Mouse (Mus musculus) ES-Bruce4 (cell line): ENCODE results near the gene Jph3. TPM values are rescaled to one million over a fixed set of nuclear protein-coding genes. Genes with fewer than 3 reads are reported as not detected.

ENCODE experiments used
- H3K27ac ChIP-seq: 2 replicates; pipeline ENCODE4 v1.5.1; 2012; ENCODE audit warnings: low read length, inconsistent platforms; ENCODE audit not compliant: insufficient read depth
- H3K27me3 ChIP-seq: 2 replicates; pipeline ENCODE4 v1.6.1; 2012; ENCODE audit warnings: mild to moderate bottlenecking, low read length, inconsistent platforms; ENCODE audit not compliant: control insufficient read depth, poor library complexity, insufficient read depth, severe bottlenecking
- H3K36me3 ChIP-seq: 2 replicates; pipeline ENCODE4 v1.6.1; 2012; ENCODE audit warnings: inconsistent platforms, mild to moderate bottlenecking, low read length, moderate library complexity; ENCODE audit not compliant: control insufficient read depth, poor library complexity, insufficient read depth, severe bottlenecking
- H3K4me1 ChIP-seq: one replicate; pipeline ENCODE4 v1.8.1; 2011; ENCODE audit warnings: low read length; ENCODE audit not compliant: control insufficient read depth, insufficient read depth
- H3K4me3 ChIP-seq: 2 replicates; pipeline ENCODE4 v1.5.1; 2011; ENCODE audit warnings: low read depth, mild to moderate bottlenecking, low read length
- H3K9ac ChIP-seq: 2 replicates; pipeline ENCODE4 v1.6.1; 2012; ENCODE audit warnings: low read depth, mild to moderate bottlenecking, inconsistent platforms; ENCODE audit not compliant: poor library complexity, severe bottlenecking
- H3K9me3 ChIP-seq: replicated peaks from 2 replicates; pipeline ENCODE4 v1.6.1; 2012; ENCODE audit warnings: mild to moderate bottlenecking, low read length, inconsistent platforms; ENCODE audit not compliant: control insufficient read depth, poor library complexity, insufficient read depth, severe bottlenecking
- CTCF ChIP-seq: IDR thresholded peaks from one replicate; pipeline ENCODE4 v1.8.1; 2011; ENCODE audit warnings: low read depth, low read length
- EP300 ChIP-seq: IDR thresholded peaks from 2 replicates; pipeline ENCODE4 v1.6.1; 2011; ENCODE audit warnings: low read depth, low read length; ENCODE audit not compliant: insufficient read depth
- POLR2A ChIP-seq: IDR thresholded peaks from one replicate; pipeline ENCODE4 v1.8.1; 2011; ENCODE audit warnings: low read length; ENCODE audit not compliant: insufficient read depth
- polyA plus RNA-seq: library from polyadenylated mRNA; stranded (reverse); fragments of >200 nt; gene quantifications from 2 replicates; pipeline ENCODE4 v1.2.4, GENCODE M21; 2011; ENCODE audit warnings: low read depth; ENCODE audit not compliant: missing spikeins, insufficient read depth, insufficient read length

The Jph3 gene
- polyA plus RNA-seq, 1 experiment, result 1.8 TPM

GRCm38 (mm10) chr8:121809524-121810155 is 80.2 kb downstream of the Jph3 start:
- no peak overlapping the region for H3K4me3 ChIP-seq
- H3K9ac ChIP-seq, result no peak overlapping the region
- H3K27me3 ChIP-seq, result no peaks in the 10 kb centered on the region
- TF ChIP-seq POLR2A (no peak), EP300 (no peak), CTCF (no peak)
- no peaks in the 10 kb centered on the region for H3K9me3 ChIP-seq
- no peaks in the 10 kb centered on the region for H3K4me1 ChIP-seq
- no peak overlapping the region for H3K27ac ChIP-seq
- H3K36me3 ChIP-seq, result peaks cover 41% of the 10 kb centered on the region

GRCm38 (mm10) chr8:121811502-121811901 is 82.1 kb downstream of the Jph3 start:
- Histone ChIP-seq H3K27ac (no peak overlapping the region), H3K9me3 (no peaks in the 10 kb centered on the region), H3K4me3 (no peak overlapping the region), H3K36me3 (peaks cover 29% of the 10 kb centered on the region), H3K27me3 (no peaks in the 10 kb centered on the region), H3K4me1 (no peaks in the 10 kb centered on the region), H3K9ac (no peak overlapping the region)
- TF ChIP-seq POLR2A, result no peak
- no peak for TF ChIP-seq CTCF
- TF ChIP-seq EP300, result no peak

GRCm38 (mm10) chr8:121811931-121812570 is 82.6 kb downstream of the Jph3 start:
- no peaks in the 10 kb centered on the region for H3K4me1 ChIP-seq
- no peak overlapping the region for H3K27ac ChIP-seq
- H3K9ac ChIP-seq, result no peak overlapping the region
- H3K4me3 ChIP-seq, result no peak overlapping the region
- H3K27me3 ChIP-seq, result no peaks in the 10 kb centered on the region
- TF ChIP-seq CTCF (no peak), POLR2A (no peak), EP300 (no peak)
- no peaks in the 10 kb centered on the region for H3K9me3 ChIP-seq
- peaks cover 26% of the 10 kb centered on the region for H3K36me3 ChIP-seq

- peaks cover 29% of the 10 kb centered on the region for H3K36me3 ChIP-seq
- peak; percentile 8 for TF ChIP-seq CTCF
- no peak for TF ChIP-seq EP300
- TF ChIP-seq POLR2A, result no peak
- H3K27ac ChIP-seq, result no peak overlapping the region
- H3K9ac ChIP-seq, result no peak overlapping the region
- no peaks in the 10 kb centered on the region for H3K4me1 ChIP-seq
- no peak overlapping the region for H3K4me3 ChIP-seq
- no peaks in the 10 kb centered on the region for H3K9me3 ChIP-seq
- no peaks in the 10 kb centered on the region for H3K27me3 ChIP-seq
Measured at GRCm38 (mm10) chr8:121818226-121818625, 88.8 kb downstream of the Jph3 start.

- Histone ChIP-seq H3K36me3 (peaks cover 15% of the 10 kb centered on the region), H3K4me1 (no peaks in the 10 kb centered on the region), H3K27me3 (no peaks in the 10 kb centered on the region), H3K9me3 (no peaks in the 10 kb centered on the region), H3K27ac (no peak overlapping the region), H3K4me3 (no peak overlapping the region), H3K9ac (no peak overlapping the region)
- no peak for TF ChIP-seq EP300
- no peak for TF ChIP-seq POLR2A
- TF ChIP-seq CTCF, result no peak
Measured at GRCm38 (mm10) chr8:121820840-121821239, 91.4 kb downstream of the Jph3 start.

- Histone ChIP-seq H3K4me3 (no peak overlapping the region), H3K36me3 (peaks cover 12% of the 10 kb centered on the region), H3K4me1 (no peaks in the 10 kb centered on the region), H3K9me3 (no peaks in the 10 kb centered on the region), H3K9ac (peak overlapping the region; percentile 42), H3K27me3 (no peaks in the 10 kb centered on the region), H3K27ac (no peak overlapping the region)
- TF ChIP-seq POLR2A (no peak), EP300 (no peak), CTCF (no peak)
Measured at GRCm38 (mm10) chr8:121821320-121821719, 91.9 kb downstream of the Jph3 start.
